Mouse (Mus musculus) limb, embryonic 14.5 days (tissue): Measurements from ENCODE around the gene Chst15. TPM values are rescaled to one million over a fixed set of nuclear protein-coding genes. Genes with fewer than 3 reads are reported as not detected.

ENCODE experiments used
- ATAC-seq: fragments of 200-750 bp; cut with Nextera tagmentation; 2 replicates; pipeline ENCODE4 v1.8.0; 2017; ENCODE audit warnings: low read depth, moderate number of reproducible peaks, moderate TSS enrichment; ENCODE audit not compliant: low FRiP score
- DNase-seq: peaks from one replicate; pipeline ENCODE4 v3.0.0-alpha.2; 2015; ENCODE audit warnings: low spot score
- H3K27ac ChIP-seq: fragments of 300-500 bp; sonication (generic); replicated peaks from 2 replicates; pipeline ENCODE4 v1.5.1; 2014; ENCODE audit warnings: low read depth, mild to moderate bottlenecking, low read length, moderate library complexity, mixed read lengths
- H3K27me3 ChIP-seq: fragments of 300-500 bp; sonication (generic); 2 replicates; pipeline ENCODE4 v1.6.1; 2014; ENCODE audit warnings: low read length, mixed read lengths; ENCODE audit not compliant: control insufficient read depth, insufficient read depth
- H3K36me3 ChIP-seq: fragments of 300-500 bp; sonication (generic); 2 replicates; pipeline ENCODE4 v1.6.1; 2014; ENCODE audit warnings: mild to moderate bottlenecking, low read length, moderate library complexity, mixed read lengths; ENCODE audit not compliant: control insufficient read depth, insufficient read depth
- H3K4me1 ChIP-seq: fragments of 300-500 bp; sonication (generic); 2 replicates; pipeline ENCODE4 v1.6.1; 2014; ENCODE audit warnings: antibody characterized with exemption, low read length, mixed read lengths; ENCODE audit not compliant: control insufficient read depth, insufficient read depth
- H3K4me2 ChIP-seq: fragments of 300-500 bp; sonication (generic); replicated peaks from 2 replicates; pipeline ENCODE4 v1.6.1; 2014; ENCODE audit warnings: low read depth, mild to moderate bottlenecking, low read length, moderate library complexity; ENCODE audit not compliant: severe bottlenecking
- H3K4me3 ChIP-seq: fragments of 300-500 bp; sonication (generic); replicated peaks from 2 replicates; pipeline ENCODE4 v1.5.1; 2014; ENCODE audit warnings: low read length
- H3K9ac ChIP-seq: fragments of 300-500 bp; sonication (generic); 2 replicates; pipeline ENCODE4 v1.6.1; 2014; ENCODE audit warnings: mild to moderate bottlenecking, low read depth, low read length, moderate library complexity; ENCODE audit not compliant: severe bottlenecking
- H3K9me3 ChIP-seq: fragments of 300-500 bp; sonication (generic); 2 replicates; pipeline ENCODE4 v1.6.1; 2016; ENCODE audit warnings: low read length; ENCODE audit not compliant: control insufficient read depth
- POLR2A ChIP-seq: fragments of 200-500 bp; IDR thresholded peaks from 2 replicates; pipeline ENCODE4 v1.8.0; 2012; ENCODE audit warnings: inconsistent platforms, mild to moderate bottlenecking, moderate library complexity, borderline replicate concordance; ENCODE audit not compliant: insufficient read depth, insufficient read length; ENCODE audit errors: extremely low read depth
- WGBS: fragments of 180-500 bp; shearing (Covaris S2); extraction: QIAGEN DNeasy Blood & Tissue Kit; methylation state at CpG from one replicate; pipeline ENCODE4 v1.1.7; 2014; 5-methylcytosine and 5-hydroxymethylcytosine counted together
- polyA plus RNA-seq, 2 experiments: library from polyadenylated mRNA; depleted of rRNA in 1 of 2; stranded (reverse) in 1 of 2; unstranded in 1 of 2; fragments of >200 nt; fragmentation: Nextera tagmentation in 1 of 2; extraction: Ambion mirVana in 1 of 2; gene quantifications; 2 replicates each; pipeline versions ENCODE4 v1.2.1 to v1.2.3; 2012 to 2014

The Chst15 gene
- polyA plus RNA-seq (2012; rRNA removed) (16.1 and 19.1 TPM in 2 replicates), polyA plus RNA-seq (2014; fragmentation: Nextera tagmentation; extraction: Ambion mirVana) (16.4 and 21.7 TPM in 2 replicates)

DNA sequence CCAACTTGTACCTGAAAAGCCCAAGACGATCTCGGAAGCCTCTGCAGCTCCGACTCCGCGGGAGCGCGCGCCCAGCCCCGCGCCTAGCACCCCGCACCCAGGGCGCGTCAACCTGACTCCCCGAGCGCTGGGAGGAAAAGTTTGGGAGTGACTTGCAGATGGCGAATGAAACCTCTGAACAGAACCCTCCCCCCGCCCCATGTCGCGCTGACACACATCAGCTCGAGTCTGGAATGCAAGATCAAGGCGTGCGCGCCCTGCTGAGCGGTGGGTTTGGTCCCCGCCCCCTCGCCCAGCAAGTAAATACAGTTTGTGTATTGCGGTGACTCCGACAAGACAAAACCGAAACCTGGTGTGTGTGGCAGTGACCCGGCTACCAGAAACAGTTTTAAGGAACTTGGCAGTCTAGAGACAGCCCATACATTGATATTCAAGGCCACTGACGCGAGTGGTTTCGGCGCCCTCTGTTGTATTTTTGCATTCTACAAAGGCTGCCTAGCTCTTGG, at the start of gene Chst15:
Gene Chst15 (minus strand): TSS at position 193 of the 506 bp plus-strand sequence.
- peak within 1 kb of the TSS; percentile 81 for H3K4me3 ChIP-seq
- peak; percentile 52 for DNase-seq
- H3K27ac ChIP-seq, result peak within 1 kb of the TSS; percentile 86
- H3K27me3 ChIP-seq, result no peaks in the 10 kb centered on the region
- peaks cover 23% of the 10 kb centered on the region for H3K4me1 ChIP-seq
- H3K9me3 ChIP-seq, result no peaks in the 10 kb centered on the region
- no peaks in the 10 kb centered on the region for H3K36me3 ChIP-seq
- H3K9ac ChIP-seq, result peak within 1 kb of the TSS; percentile 83
- TF ChIP-seq POLR2A, result peak; percentile 47; the same call in 1 of the 2 replicates
- ATAC-seq, result peak; percentile 36
- WGBS, result under 1% methylated on average over 34 of the region's 34 CpGs
- H3K4me2 ChIP-seq, result peak within 1 kb of the TSS; percentile 88

DNA sequence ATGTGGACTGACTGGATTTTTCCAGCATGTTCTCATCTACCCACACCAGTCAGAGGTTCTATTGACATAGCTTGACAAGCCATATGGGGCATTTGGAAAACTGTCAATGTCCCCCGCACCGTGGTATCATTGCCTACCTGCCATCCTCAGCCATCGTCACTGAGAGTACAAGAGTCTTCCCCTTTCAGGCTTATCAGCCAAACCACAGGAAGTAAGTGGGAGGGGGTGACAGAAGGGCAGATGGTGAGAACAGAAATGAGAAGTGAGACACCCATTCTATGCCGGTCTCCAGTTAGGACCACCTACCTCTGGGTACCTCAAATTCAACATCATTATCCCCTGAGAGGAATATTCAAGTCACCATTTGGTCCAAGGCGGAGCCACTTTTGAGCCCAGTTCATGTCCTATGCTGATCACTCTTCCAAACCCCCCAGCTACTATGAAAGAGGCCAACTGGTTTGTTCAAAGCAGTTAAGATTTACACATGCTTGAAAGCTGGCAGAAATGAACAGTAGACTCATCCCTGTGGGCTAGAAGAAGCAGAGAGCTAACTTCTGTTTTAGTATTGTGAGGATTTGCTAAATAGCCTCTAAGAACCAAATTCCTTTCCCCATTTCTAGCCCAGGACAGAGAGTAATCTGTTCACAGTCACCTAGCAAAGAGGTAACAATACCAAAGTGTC, 48.8 kb upstream of the Chst15 start:
- Histone ChIP-seq H3K9ac (no peak overlapping the region), H3K4me2 (no peak overlapping the region), H3K4me3 (no peak overlapping the region), H3K27me3 (no peaks in the 10 kb centered on the region), H3K4me1 (peaks cover 11% of the 10 kb centered on the region), H3K9me3 (no peaks in the 10 kb centered on the region), H3K36me3 (no peaks in the 10 kb centered on the region), H3K27ac (no peak overlapping the region)
- 82% methylated on average over 5 of the region's 5 CpGs for WGBS
- no peak for ATAC-seq
- no peak for TF ChIP-seq POLR2A
- DNase-seq, result no peak

DNA sequence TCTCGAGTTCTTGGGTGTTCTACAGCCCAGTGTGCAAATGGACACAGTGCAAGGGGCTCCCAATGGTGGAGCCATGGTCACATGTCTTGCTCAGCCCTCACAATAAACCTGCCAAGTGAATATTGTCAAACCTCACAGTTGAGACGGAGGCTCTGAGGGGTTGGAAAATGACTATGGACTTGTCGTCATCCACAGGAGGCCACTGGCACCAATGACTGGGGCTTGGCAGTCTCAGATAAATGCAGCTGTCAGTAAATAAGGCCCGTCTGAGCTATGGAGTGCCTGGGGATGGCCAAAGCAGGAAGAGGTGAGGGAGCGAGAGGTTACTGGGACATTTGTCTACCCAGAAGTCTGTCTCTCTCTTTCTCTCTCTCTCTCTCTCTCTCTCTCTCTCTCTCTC, 48.1 kb upstream of the Chst15 start:
- Histone ChIP-seq H3K9me3 (no peaks in the 10 kb centered on the region), H3K36me3 (no peaks in the 10 kb centered on the region), H3K4me3 (no peak overlapping the region), H3K27ac (no peak overlapping the region), H3K9ac (no peak overlapping the region), H3K27me3 (no peaks in the 10 kb centered on the region), H3K4me2 (no peak overlapping the region), H3K4me1 (peaks cover 11% of the 10 kb centered on the region)
- 86% methylated on average over 5 of the region's 5 CpGs for WGBS
- DNase-seq, result no peak
- no peak for TF ChIP-seq POLR2A
- ATAC-seq, result no peak

DNA sequence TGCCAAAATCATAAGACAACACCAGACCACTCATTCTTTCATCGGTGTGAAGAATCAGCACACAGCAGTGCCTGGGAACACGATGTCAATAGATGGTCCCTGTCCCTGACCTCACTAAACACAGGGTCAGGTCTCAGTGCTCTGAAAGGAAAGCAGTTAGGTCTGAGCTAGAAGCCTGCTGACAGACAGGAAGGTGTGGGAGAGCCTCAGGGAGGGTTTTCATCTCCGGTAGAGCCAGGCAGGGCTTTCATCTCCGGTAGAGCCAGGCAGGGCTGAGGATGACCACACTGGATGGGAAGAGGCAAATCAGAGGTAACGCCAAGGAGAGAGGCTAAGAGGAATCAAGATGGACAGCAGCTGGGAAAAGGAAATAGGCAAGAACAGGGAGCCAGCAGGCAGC, 47.5 kb upstream of the Chst15 start:
- no peaks in the 10 kb centered on the region for H3K27me3 ChIP-seq
- 46% methylated on average over 5 of the region's 5 CpGs for WGBS
- no peaks in the 10 kb centered on the region for H3K36me3 ChIP-seq
- peaks cover 11% of the 10 kb centered on the region for H3K4me1 ChIP-seq
- no peak overlapping the region for H3K9ac ChIP-seq
- no peak overlapping the region for H3K4me2 ChIP-seq
- ATAC-seq (no peak), DNase-seq (no peak)
- H3K27ac ChIP-seq, result no peak overlapping the region
- TF ChIP-seq POLR2A, result no peak
- H3K4me3 ChIP-seq, result no peak overlapping the region
- H3K9me3 ChIP-seq, result no peaks in the 10 kb centered on the region

DNA sequence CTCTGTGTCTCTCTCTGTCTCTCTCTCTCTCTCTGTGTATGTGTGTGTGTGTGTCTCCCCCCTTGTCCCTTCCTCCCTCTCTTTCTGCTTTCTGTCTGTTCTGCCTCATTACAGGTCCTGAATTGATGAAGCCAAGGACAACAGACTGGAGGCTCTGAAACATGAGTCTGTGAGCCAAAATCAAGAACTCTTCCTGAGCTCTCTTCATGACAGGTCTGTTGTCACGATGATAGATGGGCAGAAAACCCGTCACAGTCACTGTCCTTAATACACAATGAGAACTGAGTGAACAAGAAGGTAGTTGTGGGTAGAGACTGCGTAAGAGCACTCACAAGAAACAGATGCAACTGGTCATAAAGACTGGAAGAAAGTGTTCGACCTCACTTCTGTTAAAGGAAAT, 43.3 kb upstream of the Chst15 start:
- H3K4me2 ChIP-seq, result no peak overlapping the region
- H3K36me3 ChIP-seq, result no peaks in the 10 kb centered on the region
- no peak for TF ChIP-seq POLR2A
- H3K4me1 ChIP-seq, result peaks cover 11% of the 10 kb centered on the region
- no peak overlapping the region for H3K9ac ChIP-seq
- no peak for DNase-seq
- H3K27ac ChIP-seq, result no peak overlapping the region
- no peaks in the 10 kb centered on the region for H3K9me3 ChIP-seq
- no peaks in the 10 kb centered on the region for H3K27me3 ChIP-seq
- 68% methylated on average over 4 of the region's 4 CpGs for WGBS
- no peak overlapping the region for H3K4me3 ChIP-seq
- no peak for ATAC-seq
